Mouse (Mus musculus): ENCODE measurements around the gene Atraid. TPM values are rescaled to one million over a fixed set of nuclear protein-coding genes. Genes with fewer than 3 reads are reported as not detected.

Atraid gene
- polyA plus RNA-seq, 1 experiment, result 122 TPM

GRCm38 (mm10) chr5:31080059-31080794 lies 32.1 kb downstream of the Atraid start:
- 49% methylated on average over 13 of the region's 13 CpGs for WGBS
- TF ChIP-seq CTCF (IDR thresholded peaks at IDR 0.05; ENCODE audit: insufficient read depth, low read length) (no peak), POLR2A (IDR thresholded peaks at IDR 0.05; ENCODE audit: borderline replicate concordance, extremely low read depth, low read depth, low read length) (no peak)
- Histone ChIP-seq H3K4me3 (replicated peaks; ENCODE audit: extremely low read depth, low read depth, low read length) (no peak overlapping the region), H3K4me1 (ENCODE audit: control insufficient read depth, insufficient read depth, low read length) (no peaks in the 10 kb centered on the region)
- DNase-seq, result no peak

GRCm38 (mm10) chr5:31080795-31081164 lies 32.7 kb downstream of the Atraid start:
- DNase-seq, result no peak
- no peak overlapping the region for H3K4me3 ChIP-seq (replicated peaks; ENCODE audit: extremely low read depth, low read depth, low read length)
- 44% methylated on average over 3 of the region's 3 CpGs for WGBS
- H3K4me1 ChIP-seq (ENCODE audit: control insufficient read depth, insufficient read depth, low read length), result no peaks in the 10 kb centered on the region
- TF ChIP-seq POLR2A (IDR thresholded peaks at IDR 0.05; ENCODE audit: borderline replicate concordance, extremely low read depth, low read depth, low read length) (no peak), CTCF (IDR thresholded peaks at IDR 0.05; ENCODE audit: insufficient read depth, low read length) (no peak)

GRCm38 (mm10) chr5:31081386-31081785 lies 33.3 kb downstream of the Atraid start:
- Histone ChIP-seq H3K4me3 (replicated peaks; ENCODE audit: extremely low read depth, low read depth, low read length) (no peak overlapping the region), H3K4me1 (ENCODE audit: control insufficient read depth, insufficient read depth, low read length) (no peaks in the 10 kb centered on the region)
- no peak for TF ChIP-seq POLR2A (IDR thresholded peaks at IDR 0.05; ENCODE audit: borderline replicate concordance, extremely low read depth, low read depth, low read length)
- peak; percentile 86 for TF ChIP-seq CTCF (IDR thresholded peaks at IDR 0.05; ENCODE audit: insufficient read depth, low read length)
- peak; percentile 22 for DNase-seq
- WGBS, result 92% methylated on average over 3 of the region's 3 CpGs

- no peak overlapping the region for H3K4me3 ChIP-seq (replicated peaks; ENCODE audit: extremely low read depth, low read depth, low read length)
- H3K4me1 ChIP-seq (ENCODE audit: control insufficient read depth, insufficient read depth, low read length), result no peaks in the 10 kb centered on the region
- TF ChIP-seq CTCF (IDR thresholded peaks at IDR 0.05; ENCODE audit: insufficient read depth, low read length) (peak; percentile 62), POLR2A (IDR thresholded peaks at IDR 0.05; ENCODE audit: borderline replicate concordance, extremely low read depth, low read depth, low read length) (no peak)
- WGBS, result 18% methylated on average over 5 of the region's 5 CpGs
- DNase-seq, result peak; percentile 43
Observed at GRCm38 (mm10) chr5:31082355-31082754, 34.2 kb downstream of the Atraid start.

GRCm38 (mm10) chr5:31082935-31083625 lies 35.0 kb downstream of the Atraid start:
- TF ChIP-seq POLR2A (IDR thresholded peaks at IDR 0.05; ENCODE audit: borderline replicate concordance, extremely low read depth, low read depth, low read length) (no peak), CTCF (IDR thresholded peaks at IDR 0.05; ENCODE audit: insufficient read depth, low read length) (no peak)
- peak; percentile 15 for DNase-seq
- no peaks in the 10 kb centered on the region for H3K4me1 ChIP-seq (ENCODE audit: control insufficient read depth, insufficient read depth, low read length)
- WGBS, result 23% methylated on average over 12 of the region's 12 CpGs
- H3K4me3 ChIP-seq (replicated peaks; ENCODE audit: extremely low read depth, low read depth, low read length), result no peak overlapping the region

- Histone ChIP-seq H3K4me3 (replicated peaks; ENCODE audit: extremely low read depth, low read depth, low read length) (no peak overlapping the region), H3K4me1 (ENCODE audit: control insufficient read depth, insufficient read depth, low read length) (no peaks in the 10 kb centered on the region)
- TF ChIP-seq POLR2A (IDR thresholded peaks at IDR 0.05; ENCODE audit: borderline replicate concordance, extremely low read depth, low read depth, low read length), result no peak
- no peak for TF ChIP-seq CTCF (IDR thresholded peaks at IDR 0.05; ENCODE audit: insufficient read depth, low read length)
- no peak for DNase-seq
- 37% methylated on average over 8 of the region's 8 CpGs for WGBS
Observed at GRCm38 (mm10) chr5:31083949-31084348, 35.8 kb downstream of the Atraid start.

GRCm38 (mm10) chr5:31086606-31087005 lies 38.5 kb downstream of the Atraid start:
- 28% methylated on average over 7 of the region's 7 CpGs for WGBS
- DNase-seq, result no peak
- TF ChIP-seq POLR2A (IDR thresholded peaks at IDR 0.05; ENCODE audit: borderline replicate concordance, extremely low read depth, low read depth, low read length), result no peak
- TF ChIP-seq CTCF (IDR thresholded peaks at IDR 0.05; ENCODE audit: insufficient read depth, low read length), result no peak
- Histone ChIP-seq H3K4me3 (replicated peaks; ENCODE audit: extremely low read depth, low read depth, low read length) (no peak overlapping the region), H3K4me1 (ENCODE audit: control insufficient read depth, insufficient read depth, low read length) (no peaks in the 10 kb centered on the region)

GRCm38 (mm10) chr5:31087131-31087530 lies 39.0 kb downstream of the Atraid start:
- no peak for DNase-seq
- H3K4me1 ChIP-seq (ENCODE audit: control insufficient read depth, insufficient read depth, low read length), result no peaks in the 10 kb centered on the region
- H3K4me3 ChIP-seq (replicated peaks; ENCODE audit: extremely low read depth, low read depth, low read length), result no peak overlapping the region
- TF ChIP-seq CTCF (IDR thresholded peaks at IDR 0.05; ENCODE audit: insufficient read depth, low read length), result no peak
- no peak for TF ChIP-seq POLR2A (IDR thresholded peaks at IDR 0.05; ENCODE audit: borderline replicate concordance, extremely low read depth, low read depth, low read length)
- WGBS, result 60% methylated on average over 2 of the region's 2 CpGs

- Histone ChIP-seq H3K4me3 (replicated peaks; ENCODE audit: extremely low read depth, low read depth, low read length) (no peak overlapping the region), H3K4me1 (ENCODE audit: control insufficient read depth, insufficient read depth, low read length) (peaks cover 4% of the 10 kb centered on the region; the same call in 1 of the 2 replicates)
- TF ChIP-seq POLR2A (IDR thresholded peaks at IDR 0.05; ENCODE audit: borderline replicate concordance, extremely low read depth, low read depth, low read length), result no peak
- no peak for TF ChIP-seq CTCF (IDR thresholded peaks at IDR 0.05; ENCODE audit: insufficient read depth, low read length)
- DNase-seq, result no peak
- 5% methylated on average over 43 of the region's 53 CpGs for WGBS
Observed at GRCm38 (mm10) chr5:31092231-31092975, 44.3 kb downstream of the Atraid start.
